Mouse (Mus musculus): ENCODE results near the gene Zfp687. TPM values are rescaled to one million over a fixed set of nuclear protein-coding genes. Genes with fewer than 3 reads are reported as not detected.
A peak's percentile ranks its signal among the peaks of the same experiment; 100 is the strongest.
"Not testable (repeated sequence)": the region's sequence is repeated elsewhere in the genome, so short reads cannot be mapped to it uniquely, and the experiment has no call there.

Gene Zfp687
- total RNA-seq (2021), result 10 to 100 TPM; 23.1 to 37.7 TPM
- long read RNA-seq, experiment 1, partial matches to known transcripts, result 4 of 8 reads
- long read RNA-seq, experiment 1, other reads (novel, unspliced or antisense), result 4 of 8 reads
- long read RNA-seq, experiment 2, partial matches to known transcripts, result 2 of 2 reads
- long read RNA-seq, experiment 2, other reads (novel, unspliced or antisense), result 0 of 2 reads

GRCm38 (mm10) chr3:95015337-95015872, at the start of gene Zfp687:
Gene Zfp687 (minus strand): TSS chr3:95015448.
- peak; percentile 98 to 99 for DNase-seq

- no peak for DNase-seq
These were observed 48.5 kb upstream of the Zfp687 start for GRCm38 (mm10) chr3:95063741-95064140.

- no peak for DNase-seq
These were observed 42.8 kb upstream of the Zfp687 start for GRCm38 (mm10) chr3:95058078-95058477.

GRCm38 (mm10) chr3:95056275-95056674, 41.0 kb upstream of the Zfp687 start:
- peak in 1 of 2 experiments; percentile 22 for DNase-seq

- DNase-seq, result peak; percentile 47 to 58
These were observed 39.4 kb upstream of the Zfp687 start for GRCm38 (mm10) chr3:95054481-95055260.

- DNase-seq, result peak in 1 of 2 experiments; percentile 51
These were observed 38.5 kb upstream of the Zfp687 start for GRCm38 (mm10) chr3:95053701-95054100.

- DNase-seq, result peak in 1 of 2 experiments; percentile 63
These were observed 37.7 kb upstream of the Zfp687 start for GRCm38 (mm10) chr3:95052959-95053358.

- DNase-seq, result peak; percentile 57 to 71
These were observed 32.7 kb upstream of the Zfp687 start for GRCm38 (mm10) chr3:95047914-95048313.

- DNase-seq, result peak; percentile 54 to 67
These were observed 31.3 kb upstream of the Zfp687 start for GRCm38 (mm10) chr3:95046462-95047057.

- DNase-seq, result no peak
These were observed 28.0 kb upstream of the Zfp687 start for GRCm38 (mm10) chr3:95043251-95043650.

GRCm38 (mm10) chr3:95042838-95043229, 27.6 kb upstream of the Zfp687 start:
- DNase-seq, result no peak

- DNase-seq, result peak; percentile 98
These were observed 27.1 kb upstream of the Zfp687 start, which contains the start of gene Psmd4 for GRCm38 (mm10) chr3:95042166-95042837. Gene Psmd4 (minus strand): TSS chr3:95042614.

GRCm38 (mm10) chr3:95041625-95042024, 26.4 kb upstream of the Zfp687 start:
- no peak for DNase-seq

- DNase-seq, result no peak
These were observed 14.7 kb upstream of the Zfp687 start for GRCm38 (mm10) chr3:95029953-95030352.

GRCm38 (mm10) chr3:95029291-95029827, 14.1 kb upstream of the Zfp687 start:
- not testable (repeated sequence) for DNase-seq

- DNase-seq, result no peak
These were observed 13.4 kb upstream of the Zfp687 start for GRCm38 (mm10) chr3:95028603-95029002.

GRCm38 (mm10) chr3:95027701-95028100, 12.5 kb upstream of the Zfp687 start:
- no peak for DNase-seq

GRCm38 (mm10) chr3:95027057-95027645, 11.9 kb upstream of the Zfp687 start:
- DNase-seq, result no peak

- DNase-seq, result no peak
These were observed 10.0 kb upstream of the Zfp687 start for GRCm38 (mm10) chr3:95025202-95025601.

GRCm38 (mm10) chr3:95024551-95024950, 9.3 kb upstream of the Zfp687 start:
- peak in 1 of 2 experiments; percentile 35 for DNase-seq

GRCm38 (mm10) chr3:95020956-95021355, 5.7 kb upstream of the Zfp687 start:
- not testable (repeated sequence) for DNase-seq
